Mouse (Mus musculus) stomach, postnatal 0 days (tissue): ENCODE results near the gene Gm20671.

ENCODE experiments used
- CTCF ChIP-seq: IDR thresholded peaks from 2 replicates; pipeline ENCODE4 v1.5.1; 2016; ENCODE audit warnings: antibody characterized with exemption, low read depth, mild to moderate bottlenecking, moderate library complexity
- EP300 ChIP-seq: optimal IDR thresholded peaks from 2 replicates; pipeline ENCODE3; 2016; ENCODE audit warnings: antibody characterized with exemption

DNA sequence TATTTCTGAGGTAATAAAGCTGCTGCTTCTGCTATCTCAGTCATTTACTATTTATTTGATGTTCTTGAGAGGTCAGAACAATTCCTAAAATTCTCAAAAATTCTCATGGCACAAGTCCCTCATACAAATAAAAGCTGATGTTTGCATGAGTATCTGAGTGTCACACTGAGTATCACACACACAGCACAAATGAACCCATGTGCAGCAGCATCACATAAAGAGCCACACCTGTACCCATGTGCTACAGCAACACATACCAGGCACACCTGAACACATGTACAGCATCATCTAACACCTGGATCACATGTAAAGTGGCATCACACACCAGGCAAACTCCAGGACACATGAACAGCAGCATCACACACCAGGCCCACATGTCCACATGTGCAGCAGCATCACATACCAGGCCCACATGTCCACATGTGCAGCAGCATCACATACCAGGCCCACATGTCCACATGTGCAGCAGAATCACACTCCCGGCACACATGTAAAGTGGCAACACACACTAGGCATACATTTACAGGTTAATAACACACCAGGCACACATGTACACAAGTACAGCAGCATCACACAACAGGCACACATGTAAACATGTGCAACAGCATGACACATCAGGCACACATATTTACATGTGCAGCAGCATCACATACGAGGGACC, 113.7 kb downstream of the Gm20671 start:
- TF ChIP-seq EP300, result no peak
- TF ChIP-seq CTCF, result no peak
